Mouse (Mus musculus) spleen, adult 2 months (tissue): ENCODE data around the gene Rybp.

Source experiments
- CTCF ChIP-seq: fragments of 200-500 bp; IDR thresholded peaks from 2 replicates; pipeline ENCODE4 v1.5.1; 2011; ENCODE audit warnings: mild to moderate bottlenecking, inconsistent platforms; ENCODE audit not compliant: insufficient read depth, insufficient read length, insufficient replicate concordance; ENCODE audit errors: extremely low read depth
- POLR2A ChIP-seq: fragments of 200-500 bp; IDR thresholded peaks from 2 replicates; pipeline ENCODE4 v1.6.1; 2011; ENCODE audit warnings: low read depth, low read length, inconsistent platforms

- TF ChIP-seq CTCF (no peak), POLR2A (no peak)
These were observed 74.5 kb downstream of the Rybp start for GRCm38 (mm10) chr6:100212820-100213219.
